Mouse (Mus musculus) macrophage (primary cell): Measurements from ENCODE around the gene Cysrt1. TPM values are rescaled to one million over a fixed set of nuclear protein-coding genes. Genes with fewer than 3 reads are reported as not detected.
A peak's percentile ranks its signal among the peaks of the same experiment; 100 is the strongest.

Experiments
- H3K27ac ChIP-seq: fragments of 350-480 bp; formaldehyde crosslinking; 2 replicates; pipeline ENCODE4 v1.9.0; 2021
- H3K36me3 ChIP-seq: fragments of 350-480 bp; formaldehyde crosslinking; 2 replicates; pipeline ENCODE4 v1.9.0; 2021; ENCODE audit errors: inconsistent target
- H3K4me3 ChIP-seq: fragments of 350-480 bp; formaldehyde crosslinking; 2 replicates; pipeline ENCODE4 v1.9.0; 2021; ENCODE audit errors: inconsistent target
- H3K79me2 ChIP-seq: fragments of 350-480 bp; formaldehyde crosslinking; 2 replicates; pipeline ENCODE4 v1.9.0; 2021; ENCODE audit errors: inconsistent target
- WGBS: methylation state at CpG from one replicate; pipeline ENCODE4 v1.1.7; 2026; ENCODE audit warnings: inconsistent platforms; ENCODE audit not compliant: missing documents; 5-methylcytosine and 5-hydroxymethylcytosine counted together
- polyA plus RNA-seq: library from polyadenylated mRNA; stranded (reverse); fragments of 250-400 nt; gene quantifications from 3 replicates; pipeline ENCODE4 v1.2.4, GENCODE M21; 2018; ENCODE audit warnings: inconsistent platforms

The Cysrt1 gene
- polyA plus RNA-seq, 1 experiment from 2014 or later: not detected

- Histone ChIP-seq H3K79me2 (peaks cover 13% of the 10 kb centered on the region), H3K27ac (no peak overlapping the region), H3K36me3 (no peaks in the 10 kb centered on the region), H3K4me3 (no peak overlapping the region)
- WGBS: 90% methylated on average over 5 of the region's 5 CpGs
Measured at GRCm38 (mm10) chr2:25221331-25221772, 20.9 kb downstream of the Cysrt1 start.

GRCm38 (mm10) chr2:25218445-25218844 is 23.8 kb downstream of the Cysrt1 start, which contains the start of gene Fam166a:
TSS of gene Fam166a (plus strand) at chr2:25218745.
- Histone ChIP-seq H3K36me3 (no peaks in the 10 kb centered on the region), H3K79me2 (peaks cover 6% of the 10 kb centered on the region), H3K4me3 (no peak within 1 kb of the TSS), H3K27ac (no peak within 1 kb of the TSS)

- Histone ChIP-seq H3K27ac (no peak overlapping the region), H3K4me3 (no peak overlapping the region), H3K36me3 (no peaks in the 10 kb centered on the region), H3K79me2 (no peaks in the 10 kb centered on the region)
- WGBS: 90% methylated on average over 2 of the region's 2 CpGs
Measured at GRCm38 (mm10) chr2:25217666-25218065, 24.6 kb downstream of the Cysrt1 start.

GRCm38 (mm10) chr2:25214444-25214843 is 27.8 kb downstream of the Cysrt1 start, which contains the start of gene Stpg3:
TSS of gene Stpg3 (minus strand) at chr2:25214637.
- no peaks in the 10 kb centered on the region for H3K36me3 ChIP-seq
- no peak within 1 kb of the TSS for H3K27ac ChIP-seq
- H3K4me3 ChIP-seq: no peak within 1 kb of the TSS
- peaks cover 16% of the 10 kb centered on the region for H3K79me2 ChIP-seq
- WGBS: 86% methylated on average over 3 of the region's 3 CpGs

- Histone ChIP-seq H3K27ac (no peak overlapping the region), H3K36me3 (peaks cover 5% of the 10 kb centered on the region; the same call in 1 of the 2 replicates), H3K4me3 (no peak overlapping the region), H3K79me2 (peaks cover 26% of the 10 kb centered on the region)
- WGBS: 89% methylated on average over 22 of the region's 23 CpGs
Measured at GRCm38 (mm10) chr2:25213266-25213865, 28.9 kb downstream of the Cysrt1 start.

- peak within 1 kb of the TSS; percentile 99 for H3K4me3 ChIP-seq
- H3K79me2 ChIP-seq: peaks cover 47% of the 10 kb centered on the region
- H3K36me3 ChIP-seq: peaks cover 24% of the 10 kb centered on the region
- under 1% methylated on average over 44 of the region's 44 CpGs for WGBS
- H3K27ac ChIP-seq: peak within 1 kb of the TSS; percentile 65
Measured at GRCm38 (mm10) chr2:25211121-25211670, 31.1 kb downstream of the Cysrt1 start, which contains the start of gene Nelfb. TSS of gene Nelfb (minus strand) at chr2:25211489.

- peak overlapping the region; percentile 99 for H3K4me3 ChIP-seq
- H3K27ac ChIP-seq: peak overlapping the region; percentile 65
- under 1% methylated on average over 24 of the region's 24 CpGs for WGBS
- peaks cover 29% of the 10 kb centered on the region for H3K36me3 ChIP-seq
- H3K79me2 ChIP-seq: peaks cover 52% of the 10 kb centered on the region
Measured at GRCm38 (mm10) chr2:25210686-25211085, 31.6 kb downstream of the Cysrt1 start.

- H3K27ac ChIP-seq: no peak overlapping the region
- no peak overlapping the region for H3K4me3 ChIP-seq
- 91% methylated on average over 1 of the region's 1 CpGs for WGBS
- peaks cover 60% of the 10 kb centered on the region for H3K36me3 ChIP-seq
- peaks cover 60% of the 10 kb centered on the region for H3K79me2 ChIP-seq
Measured at GRCm38 (mm10) chr2:25207593-25207992, 34.7 kb downstream of the Cysrt1 start.

GRCm38 (mm10) chr2:25203631-25204214 is 38.5 kb downstream of the Cysrt1 start:
- peaks cover 37% of the 10 kb centered on the region for H3K79me2 ChIP-seq
- H3K27ac ChIP-seq: no peak overlapping the region
- H3K36me3 ChIP-seq: peaks cover 91% of the 10 kb centered on the region
- 69% methylated on average over 4 of the region's 4 CpGs for WGBS
- no peak overlapping the region for H3K4me3 ChIP-seq

- Histone ChIP-seq H3K36me3 (peaks cover 62% of the 10 kb centered on the region), H3K27ac (no peak overlapping the region), H3K79me2 (peaks cover 12% of the 10 kb centered on the region; the same call in 1 of the 2 replicates), H3K4me3 (no peak overlapping the region)
- 88% methylated on average over 2 of the region's 2 CpGs for WGBS
Measured at GRCm38 (mm10) chr2:25200631-25201030, 41.6 kb downstream of the Cysrt1 start.

- peaks cover 36% of the 10 kb centered on the region for H3K36me3 ChIP-seq
- no peak overlapping the region for H3K4me3 ChIP-seq
- H3K27ac ChIP-seq: peak overlapping the region; percentile 98
Measured at GRCm38 (mm10) chr2:25197946-25198345, 44.3 kb downstream of the Cysrt1 start.

GRCm38 (mm10) chr2:25197191-25197590 is 45.1 kb downstream of the Cysrt1 start:
- Histone ChIP-seq H3K36me3 (peaks cover 28% of the 10 kb centered on the region), H3K27ac (peak overlapping the region; percentile 98), H3K79me2 (peaks cover 31% of the 10 kb centered on the region), H3K4me3 (peak overlapping the region; percentile 87)
- 20% methylated on average over 2 of the region's 2 CpGs for WGBS

More at GRCm38 (mm10) chr2:25197946-25198345, 44.3 kb downstream of the Cysrt1 start:
- H3K79me2 ChIP-seq: peaks cover 29% of the 10 kb centered on the region

- peaks cover 20% of the 10 kb centered on the region; the same call in 1 of the 2 replicates for H3K36me3 ChIP-seq
- peak within 1 kb of the TSS; percentile 87 for H3K4me3 ChIP-seq
- H3K79me2 ChIP-seq: peaks cover 31% of the 10 kb centered on the region
- 1% methylated on average over 8 of the region's 8 CpGs for WGBS
- H3K27ac ChIP-seq: peak within 1 kb of the TSS; percentile 98
Measured at GRCm38 (mm10) chr2:25196172-25196954, 45.9 kb downstream of the Cysrt1 start, which contains the start of gene Tor4a. TSS of gene Tor4a (minus strand) at chr2:25196886.
